Mouse (Mus musculus) brain, embryonic 18.5 days (tissue): ENCODE data around the gene Leap2.
A peak's percentile ranks its signal among the peaks of the same experiment; 100 is the strongest.

Experiments used
- DNase-seq: peaks from one replicate; pipeline ENCODE4 v3.0.0-alpha.2; 2012; ENCODE audit warnings: low read depth, low spot score

The Leap2 gene

DNA sequence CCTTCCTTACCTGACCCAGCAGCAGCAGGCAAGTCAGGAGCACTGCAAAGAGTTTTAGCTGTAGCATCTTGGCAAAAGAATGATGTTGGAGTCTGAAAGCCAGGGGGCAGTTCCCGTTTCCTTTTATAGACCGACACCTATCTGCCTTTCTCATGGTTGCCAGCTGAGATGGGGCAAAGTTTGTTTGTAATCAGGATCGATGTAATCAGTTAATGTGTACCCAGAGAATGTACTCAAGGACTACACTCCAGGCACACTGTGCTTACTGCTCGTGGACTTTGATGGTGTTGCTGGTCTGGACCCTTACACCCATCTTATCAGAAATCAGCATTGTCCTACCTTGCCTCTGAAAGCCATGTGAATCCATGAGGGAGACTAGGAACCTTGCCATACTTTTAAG lies at the start of gene Leap2:
Gene Leap2 (minus strand): TSS at position 135 of the 400 bp plus-strand sequence.
- no peak for DNase-seq

DNA sequence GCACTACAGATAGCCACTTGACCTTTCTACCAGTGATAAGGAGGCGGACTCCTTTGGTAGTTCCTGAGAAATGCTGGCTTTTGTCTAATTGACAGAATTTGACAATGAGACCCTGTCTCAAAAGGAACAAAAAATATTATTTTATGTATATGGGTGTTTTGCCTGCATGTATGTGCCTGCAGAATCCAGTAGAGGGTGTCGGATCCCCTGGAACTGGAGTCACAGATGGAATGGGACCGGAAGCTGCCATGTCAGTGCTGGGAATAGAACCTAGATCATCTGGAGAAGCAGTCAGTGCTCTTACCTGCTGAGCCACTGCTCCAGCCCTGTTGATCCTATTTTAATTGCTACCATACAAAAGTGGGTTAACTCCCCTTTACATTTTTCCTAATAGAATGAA lies 49.7 kb upstream of the Leap2 start:
- DNase-seq: no peak

GRCm38 (mm10) chr11:53469968-53470695 lies 47.2 kb upstream of the Leap2 start, which contains the start of gene Gm9837:
Gm9837 (minus strand) TSS chr11:53470479.
- peak; percentile 76 for DNase-seq

DNA sequence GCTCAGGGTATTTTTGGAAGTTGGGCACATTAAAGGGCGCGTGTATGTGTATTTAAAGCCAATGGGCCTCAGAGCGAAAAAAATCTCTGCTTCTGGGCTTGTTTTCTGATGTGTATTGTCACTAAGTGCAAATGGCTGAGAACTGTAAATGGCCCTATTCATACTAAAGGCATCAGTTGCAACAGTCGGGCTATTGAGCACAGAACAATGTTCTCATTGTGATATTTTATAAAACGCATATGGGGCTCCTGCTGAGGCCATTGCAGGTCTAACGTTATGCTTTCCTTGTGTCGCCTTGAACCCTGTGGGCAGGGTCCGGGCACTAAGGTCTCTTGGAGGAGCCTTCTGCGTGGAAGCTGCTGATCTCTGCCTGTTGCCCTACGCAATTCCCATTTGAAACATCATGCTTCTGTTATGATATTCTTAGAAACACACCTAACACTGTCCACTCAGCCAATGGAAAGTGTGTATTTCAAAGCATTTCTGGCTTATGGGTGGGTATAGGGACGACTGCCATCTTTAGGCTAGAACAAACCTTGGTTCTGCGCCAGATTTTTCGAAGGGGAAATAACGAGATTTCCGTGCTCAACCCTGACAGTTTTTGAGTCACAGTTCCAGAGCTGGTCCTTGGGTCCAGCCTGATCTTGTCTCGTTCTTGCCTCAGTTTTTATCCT lies 46.5 kb upstream of the Leap2 start:
- no peak for DNase-seq

GRCm38 (mm10) chr11:53466231-53466971 lies 43.4 kb upstream of the Leap2 start:
- DNase-seq: no peak

GRCm38 (mm10) chr11:53463551-53464424 lies 40.8 kb upstream of the Leap2 start:
- DNase-seq: no peak

DNA sequence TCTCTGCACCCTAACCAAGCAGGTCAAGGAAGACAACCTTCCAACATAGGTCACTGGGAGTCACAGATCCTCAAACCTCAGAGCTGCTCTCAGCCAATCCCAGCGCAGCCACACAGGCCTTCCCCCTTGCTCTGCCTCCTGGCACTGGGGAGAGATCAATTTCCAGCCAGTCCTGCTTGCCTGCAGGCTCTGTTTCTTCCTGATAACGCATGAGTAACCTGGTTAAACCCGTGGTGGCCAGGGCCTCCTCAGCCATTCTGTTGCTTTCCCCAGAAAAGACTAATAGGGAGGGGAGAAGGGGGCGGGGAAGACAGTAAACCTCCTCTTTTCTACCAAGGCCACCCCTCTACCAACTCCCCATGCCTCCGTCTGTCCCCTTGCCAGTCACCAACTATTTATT lies 38.8 kb upstream of the Leap2 start:
- DNase-seq: no peak

- no peak for DNase-seq
Measured at GRCm38 (mm10) chr11:53460192-53460591, 37.2 kb upstream of the Leap2 start.

GRCm38 (mm10) chr11:53458996-53459395 lies 36.0 kb upstream of the Leap2 start:
- DNase-seq: no peak

DNA sequence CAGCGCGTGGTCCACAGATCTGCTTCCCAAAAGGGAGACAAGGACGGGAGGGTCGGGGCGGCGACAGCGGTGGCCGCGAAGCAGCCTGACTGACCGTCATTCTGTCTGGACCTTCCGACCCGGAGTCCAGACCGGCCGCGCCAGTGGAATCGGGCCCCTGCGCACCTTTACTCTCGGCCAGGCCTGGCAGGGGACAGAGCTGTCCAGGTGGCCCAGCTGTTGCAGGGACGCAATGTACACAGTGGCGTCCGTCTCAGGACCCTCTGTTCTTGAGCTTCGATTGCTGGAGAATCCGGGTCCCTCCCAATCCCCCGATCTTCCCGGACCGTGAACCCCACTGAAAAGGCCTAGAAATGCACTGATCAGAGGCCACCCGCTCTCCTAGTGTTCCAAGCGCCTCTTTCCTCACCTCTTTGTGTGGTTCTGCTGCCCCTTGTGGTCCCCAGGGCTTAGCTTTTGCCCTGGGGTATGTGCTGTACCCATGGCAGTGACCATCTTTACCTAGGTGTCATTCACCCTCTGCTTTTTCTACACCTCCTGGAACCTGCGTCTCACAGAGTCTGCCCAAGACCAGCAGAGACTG lies 34.5 kb upstream of the Leap2 start:
- no peak for DNase-seq

GRCm38 (mm10) chr11:53456474-53457371 lies 33.8 kb upstream of the Leap2 start, which contains the start of the genes Gm10447 and Shroom1:
Gm10447 (minus strand) TSS chr11:53457110.
Shroom1 (plus strand) TSS chr11:53457205.
- no peak for DNase-seq

DNA sequence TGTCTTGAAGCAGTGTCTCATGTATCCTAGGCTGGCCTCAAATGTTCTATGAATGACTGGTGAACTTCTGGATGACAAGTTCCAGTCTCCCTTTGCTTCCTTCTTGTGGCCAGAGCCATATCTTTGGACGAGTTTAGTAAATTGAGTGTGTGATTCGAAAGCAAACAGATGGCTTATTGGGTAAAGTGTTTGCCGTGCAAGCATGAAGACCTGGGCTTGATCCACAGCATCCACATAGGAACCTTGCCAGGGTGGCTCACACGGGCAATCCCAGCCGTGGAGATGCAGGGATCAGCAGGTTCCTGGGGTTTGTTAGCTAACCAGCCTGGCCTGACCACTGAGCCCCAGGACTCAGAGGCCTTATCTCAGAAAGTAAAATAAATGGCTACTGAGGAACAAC lies 30.1 kb upstream of the Leap2 start:
- DNase-seq: no peak

- DNase-seq: no peak
Measured at GRCm38 (mm10) chr11:53452396-53452795, 29.4 kb upstream of the Leap2 start.

DNA sequence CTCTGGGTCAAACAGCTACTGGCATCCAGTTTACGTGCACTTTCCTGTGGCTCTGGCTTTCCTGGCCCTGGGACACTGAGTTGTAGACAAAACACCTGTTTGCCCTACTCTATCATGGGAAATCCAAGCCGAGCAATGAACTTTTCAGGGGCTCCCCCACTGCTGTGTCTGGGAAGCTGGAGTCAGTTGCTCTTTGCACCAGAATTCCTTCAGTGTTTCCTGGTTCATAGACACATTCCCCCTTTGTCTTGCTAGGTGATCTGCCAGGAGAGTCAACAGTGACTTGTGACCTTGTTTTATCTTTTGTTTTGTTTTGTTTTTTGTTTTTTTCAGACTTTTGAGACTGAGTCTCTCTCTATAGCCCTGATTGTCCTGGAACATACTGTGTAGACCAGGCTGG lies 28.4 kb upstream of the Leap2 start:
- no peak for DNase-seq

GRCm38 (mm10) chr11:53450070-53450705 lies 27.2 kb upstream of the Leap2 start:
- no peak for DNase-seq

GRCm38 (mm10) chr11:53448529-53448928 lies 25.6 kb upstream of the Leap2 start:
- no peak for DNase-seq

GRCm38 (mm10) chr11:53447996-53448395 lies 25.0 kb upstream of the Leap2 start:
- no peak for DNase-seq

DNA sequence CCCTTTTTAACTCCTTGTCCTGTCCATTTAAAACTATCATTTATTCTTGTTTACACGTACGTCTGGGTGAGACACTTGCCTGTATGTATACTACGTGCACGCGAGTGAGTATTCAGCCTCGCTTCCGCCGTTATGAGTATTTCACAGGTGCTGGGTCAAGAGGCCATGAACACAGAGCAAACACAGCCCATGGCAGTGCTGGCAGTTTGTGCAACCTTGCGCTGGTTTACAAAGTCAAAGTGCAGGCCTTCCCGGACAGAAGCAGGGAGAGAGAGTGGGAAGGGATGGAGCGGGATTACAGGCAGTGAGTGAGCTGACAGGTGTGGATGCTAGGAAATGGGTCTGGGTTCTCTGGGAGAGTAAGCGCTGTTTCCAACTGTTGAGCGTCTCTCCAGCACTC lies 23.2 kb upstream of the Leap2 start:
- DNase-seq: no peak

- no peak for DNase-seq
Measured at GRCm38 (mm10) chr11:53445562-53445961, 22.6 kb upstream of the Leap2 start.
